Mouse (Mus musculus) testis, adult 2 months (tissue): ENCODE results near the gene Ext2.

ENCODE experiments used
- CTCF ChIP-seq: fragments of 200-500 bp; IDR thresholded peaks from 2 replicates; pipeline ENCODE4 v1.5.1; 2012; ENCODE audit warnings: low read depth, mild to moderate bottlenecking, inconsistent platforms, low read length, moderate library complexity; ENCODE audit not compliant: control insufficient read depth, insufficient read depth, insufficient replicate concordance
- POLR2A ChIP-seq: fragments of 200-500 bp; IDR thresholded peaks from 2 replicates; pipeline ENCODE4 v1.6.1; 2012; ENCODE audit warnings: low read depth, mild to moderate bottlenecking, inconsistent platforms, low read length, moderate library complexity; ENCODE audit not compliant: control insufficient read depth

DNA sequence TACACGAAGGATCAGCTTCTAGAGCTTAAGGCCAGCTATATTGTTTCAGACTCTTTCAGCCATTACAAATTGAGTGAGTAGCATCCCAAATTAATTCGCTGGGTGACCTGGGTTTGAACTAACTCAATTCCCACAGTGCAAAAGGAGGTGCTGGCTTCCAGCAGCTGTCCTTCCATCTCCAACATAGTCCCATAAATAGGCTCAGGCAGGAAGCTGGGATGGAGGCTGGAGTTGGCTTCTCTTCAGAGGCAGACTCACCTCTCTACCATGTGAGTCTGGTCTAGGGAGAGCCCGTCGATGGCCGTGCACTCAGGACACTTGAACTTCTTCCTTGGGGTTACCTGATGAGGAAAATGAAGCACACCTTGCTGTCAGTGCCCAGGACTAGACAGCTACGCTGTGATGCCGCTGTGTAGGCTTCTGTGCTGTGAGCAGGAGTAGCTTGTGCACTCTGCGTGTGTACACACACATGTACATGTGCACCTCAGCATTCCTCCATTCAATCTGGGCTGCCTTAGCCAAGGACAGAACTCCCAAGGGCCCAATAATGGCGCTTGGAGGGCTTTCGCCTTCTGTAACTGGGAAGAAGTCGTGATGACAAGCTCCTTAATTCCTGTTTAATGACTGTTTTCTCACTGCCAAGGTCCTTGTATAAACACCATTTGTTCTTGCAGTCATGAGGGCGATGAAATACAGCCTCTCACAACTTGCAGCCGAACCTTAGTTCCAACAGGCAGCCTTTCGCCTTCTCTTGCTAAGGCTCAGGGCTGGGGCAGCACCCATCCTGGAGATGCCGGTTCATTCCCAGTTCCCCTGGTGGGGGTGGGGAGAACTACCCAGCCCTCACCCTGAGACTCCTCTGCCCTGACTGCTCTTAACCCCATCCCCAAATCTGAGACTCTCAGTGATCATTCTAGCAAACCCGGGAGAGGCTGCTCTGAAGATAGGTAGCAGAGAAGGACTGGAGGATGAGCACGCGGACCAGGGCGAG is 119.1 kb downstream of the Ext2 start:
- TF ChIP-seq CTCF (no peak), POLR2A (no peak)
